Mouse (Mus musculus): ENCODE measurements around the gene Tmcc2. TPM values are rescaled to one million over a fixed set of nuclear protein-coding genes. Genes with fewer than 3 reads are reported as not detected.
A peak's percentile ranks its signal among the peaks of the same experiment; 100 is the strongest.

The Tmcc2 gene
- polyA plus RNA-seq, 1 experiment from 2014 or later: 9.9 TPM

GRCm38 (mm10) chr1:132346951-132347350 is 44.1 kb downstream of the Tmcc2 start:
- no peaks in the 10 kb centered on the region for H3K36me3 ChIP-seq
- peak overlapping the region; percentile 65; the same call in 1 of the 2 replicates for H3K27ac ChIP-seq
- peaks cover 13% of the 10 kb centered on the region; the same call in 1 of the 2 replicates for H3K4me1 ChIP-seq
- H3K4me2 ChIP-seq: no peak overlapping the region
- no peak for ATAC-seq (ENCODE audit: insufficient number of reproducible peaks, low FRiP score, low TSS enrichment, low read depth)
- no peak overlapping the region for H3K4me3 ChIP-seq
- H3K9me3 ChIP-seq: no peaks in the 10 kb centered on the region
- no peak overlapping the region for H3K9ac ChIP-seq
- H3K27me3 ChIP-seq: no peaks in the 10 kb centered on the region

DNA sequence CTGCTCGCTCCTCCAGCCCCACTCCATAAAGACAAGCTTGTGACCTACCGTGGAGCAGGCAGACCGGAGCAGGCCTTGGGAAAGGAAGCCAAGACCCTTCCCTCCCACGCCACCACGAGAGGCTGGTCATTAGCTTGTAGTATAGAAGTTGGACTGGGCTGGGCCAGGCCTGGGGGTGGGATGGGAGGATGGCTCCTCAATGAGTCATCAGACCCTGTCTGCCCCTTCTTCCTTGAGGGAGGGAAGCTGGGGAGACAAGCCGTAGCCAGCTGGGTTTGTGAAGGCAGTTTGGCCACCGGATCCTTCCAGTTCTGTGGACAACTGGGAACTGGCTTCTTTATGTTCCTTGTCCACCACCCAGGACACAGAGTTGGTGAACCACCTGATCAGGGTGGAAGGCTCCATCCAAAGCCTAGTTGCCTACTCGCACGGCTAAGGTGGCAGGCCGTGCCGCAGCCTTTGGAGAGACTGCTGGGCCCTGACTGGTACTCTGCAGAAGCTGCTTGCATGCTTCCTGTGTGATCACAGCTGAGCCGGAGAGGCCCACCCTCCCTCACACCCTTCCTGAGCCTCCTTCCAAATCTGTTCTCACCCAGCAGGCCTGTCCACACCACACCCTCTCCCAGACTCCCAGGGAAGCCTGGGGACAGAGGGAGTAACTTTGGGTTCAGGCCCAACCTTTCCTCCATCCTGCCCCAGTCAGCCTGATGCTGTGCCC is 44.8 kb downstream of the Tmcc2 start:
- Histone ChIP-seq H3K9ac (no peak overlapping the region), H3K9me3 (no peaks in the 10 kb centered on the region), H3K4me3 (no peak overlapping the region), H3K4me2 (no peak overlapping the region), H3K27me3 (no peaks in the 10 kb centered on the region), H3K4me1 (peaks cover 13% of the 10 kb centered on the region; the same call in 1 of the 2 replicates), H3K27ac (peak overlapping the region; percentile 65), H3K36me3 (no peaks in the 10 kb centered on the region)
- ATAC-seq (ENCODE audit: insufficient number of reproducible peaks, low FRiP score, low TSS enrichment, low read depth): peak; percentile 45; the same call in 1 of the 2 replicates
- 71% methylated on average over 12 of the region's 12 CpGs for whole genome bisulfite sequencing

GRCm38 (mm10) chr1:132345514-132345913 is 45.6 kb downstream of the Tmcc2 start:
- H3K9ac ChIP-seq: no peak overlapping the region
- no peak overlapping the region for H3K27ac ChIP-seq
- H3K4me3 ChIP-seq: no peak overlapping the region
- WGBS: 83% methylated on average over 4 of the region's 4 CpGs
- H3K27me3 ChIP-seq: no peaks in the 10 kb centered on the region
- H3K36me3 ChIP-seq: no peaks in the 10 kb centered on the region
- H3K4me1 ChIP-seq: peaks cover 13% of the 10 kb centered on the region; the same call in 1 of the 2 replicates
- no peaks in the 10 kb centered on the region for H3K9me3 ChIP-seq
- no peak for ATAC-seq (ENCODE audit: insufficient number of reproducible peaks, low FRiP score, low TSS enrichment, low read depth)
- no peak overlapping the region for H3K4me2 ChIP-seq

DNA sequence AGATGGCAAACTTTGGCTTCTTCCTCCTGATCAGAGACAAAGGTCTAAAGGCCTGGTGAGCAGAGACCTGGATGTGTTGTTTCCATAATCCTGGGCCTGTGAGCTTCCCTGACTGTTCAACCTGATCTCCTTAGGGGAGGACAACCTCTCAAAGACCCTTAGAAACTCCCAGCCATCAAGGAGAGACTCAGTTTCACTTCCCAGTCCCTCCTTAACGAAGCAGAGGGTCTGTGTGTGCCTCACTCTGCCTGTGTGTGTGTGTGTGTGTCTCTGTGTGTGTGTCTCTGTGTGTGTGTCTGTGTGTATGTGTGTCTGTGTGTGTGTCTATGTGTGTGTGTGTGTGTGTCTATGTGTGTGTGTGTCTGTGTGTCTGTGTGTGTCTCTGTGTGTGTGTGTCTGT is 47.4 kb downstream of the Tmcc2 start:
- no peaks in the 10 kb centered on the region for H3K9me3 ChIP-seq
- no peak overlapping the region for H3K4me2 ChIP-seq
- no peak overlapping the region for H3K27ac ChIP-seq
- no peak overlapping the region for H3K4me3 ChIP-seq
- no peak for ATAC-seq (ENCODE audit: insufficient number of reproducible peaks, low FRiP score, low TSS enrichment, low read depth)
- peaks cover 13% of the 10 kb centered on the region; the same call in 1 of the 2 replicates for H3K4me1 ChIP-seq
- WGBS: 82% methylated on average over 1 of the region's 1 CpGs
- no peak overlapping the region for H3K9ac ChIP-seq
- H3K27me3 ChIP-seq: no peaks in the 10 kb centered on the region
- no peaks in the 10 kb centered on the region for H3K36me3 ChIP-seq

- H3K4me1 ChIP-seq: peaks cover 13% of the 10 kb centered on the region; the same call in 1 of the 2 replicates
- no peaks in the 10 kb centered on the region for H3K27me3 ChIP-seq
- no peak overlapping the region for H3K4me3 ChIP-seq
- H3K27ac ChIP-seq: no peak overlapping the region
- ATAC-seq (ENCODE audit: insufficient number of reproducible peaks, low FRiP score, low TSS enrichment, low read depth): no peak
- no peaks in the 10 kb centered on the region for H3K36me3 ChIP-seq
- H3K4me2 ChIP-seq: no peak overlapping the region
- H3K9ac ChIP-seq: no peak overlapping the region
- 93% methylated on average over 2 of the region's 2 CpGs for WGBS
- H3K9me3 ChIP-seq: no peaks in the 10 kb centered on the region
Measured at GRCm38 (mm10) chr1:132343191-132343590, 47.9 kb downstream of the Tmcc2 start.

DNA sequence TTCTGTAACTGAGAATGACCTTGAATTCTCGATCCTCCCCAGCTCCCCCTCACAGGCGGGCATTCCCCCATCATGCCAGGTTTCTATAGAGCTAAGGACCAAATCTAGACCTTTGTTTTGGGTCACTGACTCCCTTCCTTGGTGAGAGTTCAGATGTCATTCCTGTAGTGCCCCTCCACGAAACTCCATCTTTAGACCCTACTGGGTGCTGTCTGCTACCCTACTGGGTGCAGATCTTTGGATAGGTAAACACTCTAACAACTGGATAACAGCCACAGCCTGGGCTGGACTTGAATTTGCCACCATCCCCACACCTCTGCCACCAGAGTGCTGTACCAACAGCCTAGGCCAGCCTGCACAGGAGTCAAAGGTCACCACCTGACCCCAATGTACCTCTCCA is 48.6 kb downstream of the Tmcc2 start:
- Histone ChIP-seq H3K4me3 (no peak overlapping the region), H3K27me3 (no peaks in the 10 kb centered on the region), H3K9me3 (no peaks in the 10 kb centered on the region), H3K9ac (no peak overlapping the region), H3K4me2 (no peak overlapping the region), H3K4me1 (peaks cover 13% of the 10 kb centered on the region; the same call in 1 of the 2 replicates), H3K36me3 (no peaks in the 10 kb centered on the region), H3K27ac (no peak overlapping the region)
- ATAC-seq (ENCODE audit: insufficient number of reproducible peaks, low FRiP score, low TSS enrichment, low read depth): no peak
- 61% methylated on average over 3 of the region's 3 CpGs for whole genome bisulfite sequencing

GRCm38 (mm10) chr1:132341731-132342501 is 49.2 kb downstream of the Tmcc2 start:
- Histone ChIP-seq H3K4me3 (no peak overlapping the region), H3K27ac (no peak overlapping the region), H3K4me1 (peaks cover 8% of the 10 kb centered on the region; the same call in 1 of the 2 replicates), H3K9me3 (no peaks in the 10 kb centered on the region), H3K4me2 (no peak overlapping the region), H3K36me3 (no peaks in the 10 kb centered on the region), H3K9ac (no peak overlapping the region), H3K27me3 (no peaks in the 10 kb centered on the region)
- no peak for ATAC-seq (ENCODE audit: insufficient number of reproducible peaks, low FRiP score, low TSS enrichment, low read depth)
- 34% methylated on average over 5 of the region's 5 CpGs for WGBS

DNA sequence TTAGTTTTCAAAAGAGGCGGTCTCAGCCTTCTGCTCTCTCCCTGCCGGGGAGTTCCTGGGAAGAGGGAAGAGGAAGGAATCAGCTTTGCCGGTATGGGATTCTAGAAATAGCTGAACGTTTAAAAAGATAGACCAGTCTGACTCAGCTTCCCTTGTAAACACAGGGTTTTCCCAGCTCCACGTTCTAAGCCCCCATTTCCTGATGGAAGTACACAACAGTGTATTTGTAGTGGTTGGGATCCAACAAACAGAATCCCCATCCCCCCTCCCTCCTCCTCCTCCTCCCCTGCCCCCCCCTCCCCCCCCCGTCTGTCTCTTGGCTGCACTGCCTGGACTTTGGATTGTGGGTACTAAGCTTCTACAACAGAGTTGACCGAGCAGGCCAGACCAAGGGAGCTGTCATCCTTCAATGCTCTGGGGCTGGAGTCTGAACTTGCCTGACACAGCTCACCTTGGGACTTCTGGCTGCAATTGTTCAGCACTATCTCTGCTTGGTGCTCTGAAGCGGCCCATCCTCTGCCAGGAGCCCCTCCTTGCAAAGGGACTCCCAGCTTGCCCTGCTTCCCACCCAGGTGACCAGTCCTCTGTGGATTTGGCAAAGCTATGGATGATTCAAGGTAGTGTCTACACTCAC is 52.9 kb downstream of the Tmcc2 start:
- Histone ChIP-seq H3K27ac (no peak overlapping the region), H3K4me2 (no peak overlapping the region), H3K4me3 (no peak overlapping the region), H3K9ac (no peak overlapping the region), H3K4me1 (peaks cover 22% of the 10 kb centered on the region), H3K9me3 (no peaks in the 10 kb centered on the region), H3K27me3 (no peaks in the 10 kb centered on the region), H3K36me3 (no peaks in the 10 kb centered on the region)
- 38% methylated on average over 8 of the region's 8 CpGs for WGBS
- ATAC-seq (ENCODE audit: insufficient number of reproducible peaks, low FRiP score, low TSS enrichment, low read depth): no peak

GRCm38 (mm10) chr1:132336921-132337320 is 54.2 kb downstream of the Tmcc2 start:
- Histone ChIP-seq H3K4me1 (peaks cover 23% of the 10 kb centered on the region), H3K27ac (no peak overlapping the region), H3K36me3 (no peaks in the 10 kb centered on the region), H3K9me3 (no peaks in the 10 kb centered on the region), H3K27me3 (no peaks in the 10 kb centered on the region), H3K4me2 (no peak overlapping the region), H3K4me3 (no peak overlapping the region), H3K9ac (no peak overlapping the region)
- WGBS: 73% methylated on average over 6 of the region's 6 CpGs
- no peak for ATAC-seq (ENCODE audit: insufficient number of reproducible peaks, low FRiP score, low TSS enrichment, low read depth)

DNA sequence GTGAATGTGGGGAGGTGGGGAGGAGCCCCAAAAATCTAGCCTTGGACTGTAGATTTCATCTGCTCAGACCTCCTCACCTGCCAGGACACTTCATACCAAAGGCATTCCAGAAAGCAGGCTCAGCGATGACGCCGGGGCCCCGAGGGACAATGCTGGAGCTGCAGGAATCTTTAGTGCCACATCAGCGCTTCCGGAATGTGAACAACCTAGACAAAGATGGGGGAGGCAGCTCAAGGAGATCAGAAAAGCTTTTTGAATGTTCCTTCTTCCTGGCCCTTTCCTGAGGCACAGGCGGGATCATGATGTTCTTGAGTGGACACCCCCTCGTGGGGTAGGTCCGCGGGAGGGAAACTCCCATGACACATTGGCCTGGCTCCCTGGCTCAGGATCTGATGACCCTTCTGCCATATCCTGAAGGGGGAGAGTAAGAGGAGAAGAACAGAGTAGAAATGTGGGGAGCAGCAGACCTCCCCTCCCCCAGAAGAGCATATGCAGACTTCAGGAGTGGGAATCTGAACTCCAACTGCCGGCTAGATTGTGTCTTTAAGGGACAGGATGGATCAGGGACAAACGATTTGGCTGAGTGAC is 55.6 kb downstream of the Tmcc2 start:
- H3K4me1 ChIP-seq: peaks cover 23% of the 10 kb centered on the region
- no peaks in the 10 kb centered on the region for H3K9me3 ChIP-seq
- no peaks in the 10 kb centered on the region for H3K36me3 ChIP-seq
- ATAC-seq (ENCODE audit: insufficient number of reproducible peaks, low FRiP score, low TSS enrichment, low read depth): no peak
- no peak overlapping the region for H3K27ac ChIP-seq
- 56% methylated on average over 12 of the region's 12 CpGs for WGBS
- H3K9ac ChIP-seq: no peak overlapping the region
- no peak overlapping the region for H3K4me2 ChIP-seq
- H3K4me3 ChIP-seq: no peak overlapping the region
- H3K27me3 ChIP-seq: no peaks in the 10 kb centered on the region

DNA sequence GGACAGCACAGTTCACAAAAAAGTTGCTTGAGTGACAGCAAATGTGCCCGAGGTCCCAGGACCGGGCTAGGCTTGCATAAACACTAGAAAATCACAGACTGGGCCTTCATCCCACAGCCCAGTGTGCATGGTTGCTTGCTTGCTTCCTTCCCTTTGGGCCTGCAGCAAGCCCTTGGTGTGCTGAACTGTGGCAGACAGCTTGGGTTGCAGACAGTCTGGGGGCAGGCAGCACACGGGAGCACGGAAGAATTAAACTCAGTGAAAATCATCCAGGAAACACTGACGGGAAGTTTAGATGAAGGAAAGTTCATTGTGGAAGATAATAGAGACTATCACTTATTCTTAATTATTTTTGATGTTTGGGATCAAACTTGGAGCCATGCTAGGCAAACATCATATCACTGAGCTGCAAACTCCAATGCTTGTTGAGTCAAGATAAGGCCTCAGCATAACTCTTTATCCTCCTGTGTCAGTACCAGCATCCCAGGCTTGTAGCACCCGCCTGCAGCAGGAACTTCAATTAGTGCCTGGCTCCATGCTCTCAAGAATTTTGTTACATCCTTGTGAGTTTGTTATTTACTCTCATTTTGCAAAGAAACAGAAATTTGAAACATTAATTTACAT is 56.8 kb downstream of the Tmcc2 start:
- no peak overlapping the region for H3K9ac ChIP-seq
- H3K4me1 ChIP-seq: peaks cover 23% of the 10 kb centered on the region
- no peaks in the 10 kb centered on the region for H3K9me3 ChIP-seq
- WGBS: 42% methylated on average over 6 of the region's 6 CpGs
- ATAC-seq (ENCODE audit: insufficient number of reproducible peaks, low FRiP score, low TSS enrichment, low read depth): no peak
- H3K4me2 ChIP-seq: no peak overlapping the region
- H3K27ac ChIP-seq: peak overlapping the region; percentile 51
- no peaks in the 10 kb centered on the region for H3K36me3 ChIP-seq
- no peaks in the 10 kb centered on the region for H3K27me3 ChIP-seq
- H3K4me3 ChIP-seq: no peak overlapping the region
